In genomic region chr17:29975731-29976130, GRCm38 (mm10) we compare ENCODE assay signal across 9 mouse cellular contexts. TPM values are rescaled to one million over a fixed set of nuclear protein-coding genes. Genes with fewer than 3 reads are reported as not detected.
DNase-seq lines count a peak whose midpoint lies in the region; ATAC-seq and TF ChIP-seq lines count a peak whose summit lies in the region.
"Had no signal": no experiment of that assay in that cellular context is flagged by ENCODE, and none has a peak within 500 bp of the region (broad histone marks: within the 10 kb centered on the region; RNA-seq: fewer than 3 reads in every experiment).

No protein-coding gene starts in this region.

- no peaks in the 10 kb centered on the region for H3K36me3 ChIP-seq in embryonic facial prominence, embryonic 11.5 days (replicated peaks; ENCODE audit: control insufficient read depth, insufficient read depth, low read depth, low read length)
- no peaks in the 10 kb centered on the region for H3K36me3 ChIP-seq in kidney, embryonic 16.5 days (ENCODE audit: insufficient read depth, low read length)
- H3K36me3 ChIP-seq in neural tube, embryonic 12.5 days: no peaks in the 10 kb centered on the region
- no peaks in the 10 kb centered on the region for H3K36me3 ChIP-seq in stomach, postnatal 0 days (ENCODE audit: control insufficient read depth, insufficient read depth, low read length)
- H3K36me3 ChIP-seq: embryonic facial prominence, embryonic 12.5 days had no signal

- no peak overlapping the region for H3K4me2 ChIP-seq in embryonic facial prominence, embryonic 11.5 days (ENCODE audit: low read depth, low read length)
- no peak overlapping the region for H3K4me2 ChIP-seq in kidney, embryonic 16.5 days (replicated peaks; ENCODE audit: low read depth, low read length)
- no peak overlapping the region for H3K4me2 ChIP-seq in neural tube, embryonic 12.5 days (replicated peaks)
- no peak overlapping the region for H3K4me2 ChIP-seq in stomach, postnatal 0 days (replicated peaks; ENCODE audit: low read depth)
- H3K4me2 ChIP-seq: embryonic facial prominence, embryonic 12.5 days had no signal

- H3K9me3 ChIP-seq in embryonic facial prominence, embryonic 11.5 days (replicated peaks; ENCODE audit: control insufficient read depth, low read length): no peaks in the 10 kb centered on the region
- H3K9me3 ChIP-seq in kidney, embryonic 16.5 days (ENCODE audit: low read length): no peaks in the 10 kb centered on the region
- H3K9me3 ChIP-seq in neural tube, embryonic 12.5 days: no peaks in the 10 kb centered on the region
- H3K9me3 ChIP-seq in stomach, postnatal 0 days (ENCODE audit: control insufficient read depth, low read length): no peaks in the 10 kb centered on the region
- H3K9me3 ChIP-seq: embryonic facial prominence, embryonic 12.5 days had no signal

- H3K9ac ChIP-seq in embryonic facial prominence, embryonic 11.5 days (replicated peaks; ENCODE audit: low read length): no peak overlapping the region
- H3K9ac ChIP-seq in kidney, embryonic 16.5 days (replicated peaks; ENCODE audit: low read length): no peak overlapping the region
- no peak overlapping the region for H3K9ac ChIP-seq in neural tube, embryonic 12.5 days
- no peak overlapping the region for H3K9ac ChIP-seq in stomach, postnatal 0 days (ENCODE audit: low read length)
- H3K9ac ChIP-seq: embryonic facial prominence, embryonic 12.5 days had no signal

- H3K27ac ChIP-seq in embryonic facial prominence, embryonic 11.5 days (replicated peaks; ENCODE audit: low read depth, low read length): no peak overlapping the region
- no peak overlapping the region for H3K27ac ChIP-seq in kidney, embryonic 16.5 days (ENCODE audit: low read length)
- H3K27ac ChIP-seq in neural tube, embryonic 12.5 days: no peak overlapping the region
- no peak overlapping the region for H3K27ac ChIP-seq in stomach, postnatal 0 days (replicated peaks)
- H3K27ac ChIP-seq: embryonic facial prominence, embryonic 12.5 days had no signal

- WGBS in embryonic facial prominence, embryonic 11.5 days: 6% methylated on average over 8 of the region's 8 CpGs
- 9% methylated on average over 8 of the region's 8 CpGs for WGBS in kidney, embryonic 16.5 days
- WGBS in neural tube, embryonic 12.5 days: 8% methylated on average over 8 of the region's 8 CpGs
- WGBS in stomach, postnatal 0 days: 3% methylated on average over 8 of the region's 8 CpGs

- DNase-seq in 416B (ENCODE audit: low read depth) (peak; percentile 90), liver (peak; percentile 79)
- peak; percentile 94 for DNase-seq in adrenal gland, postnatal 14 days
- peak; percentile 89 for DNase-seq in embryonic facial prominence, embryonic 11.5 days (ENCODE audit: low spot score)
- DNase-seq in heart, adult 8-10 months (ENCODE audit: low spot score): peak; percentile 79
- DNase-seq in stomach, postnatal 0 days (ENCODE audit: low spot score): peak; percentile 88

- H3K4me3 ChIP-seq in embryonic facial prominence, embryonic 11.5 days (ENCODE audit: low read depth, low read length): no peak overlapping the region
- H3K4me3 ChIP-seq in kidney, embryonic 16.5 days (ENCODE audit: low read length): no peak overlapping the region
- no peak overlapping the region for H3K4me3 ChIP-seq in neural tube, embryonic 12.5 days
- H3K4me3 ChIP-seq in stomach, postnatal 0 days (ENCODE audit: low read depth, low read length): no peak overlapping the region
- H3K4me3 ChIP-seq: embryonic facial prominence, embryonic 12.5 days had no signal

- peak; percentile 61; the same call in 1 of the 2 replicates for ATAC-seq in embryonic facial prominence, embryonic 11.5 days (replicated peaks; ENCODE audit: insufficient number of reproducible peaks, low FRiP score, low TSS enrichment, low read depth)
- ATAC-seq in kidney, embryonic 16.5 days (ENCODE audit: low FRiP score, low TSS enrichment): peak; percentile 59; the same call in 1 of the 2 replicates
- 0 out of 2 replicates have a peak, but pooled peaks have one; percentile 37 for ATAC-seq in neural tube, embryonic 12.5 days (ENCODE audit: low FRiP score, low read depth)
- peak; percentile 85 for ATAC-seq in stomach, postnatal 0 days (ENCODE audit: low FRiP score, low TSS enrichment)

- H3K4me1 ChIP-seq in embryonic facial prominence, embryonic 11.5 days (ENCODE audit: control insufficient read depth, insufficient read depth, low read length): peaks cover 2% of the 10 kb centered on the region; the same call in 1 of the 2 replicates
- H3K4me1 ChIP-seq in kidney, embryonic 16.5 days (ENCODE audit: insufficient read depth, low read length): peaks cover 4% of the 10 kb centered on the region; the same call in 1 of the 2 replicates
- H3K4me1 ChIP-seq in neural tube, embryonic 12.5 days: no peaks in the 10 kb centered on the region
- no peaks in the 10 kb centered on the region for H3K4me1 ChIP-seq in stomach, postnatal 0 days (replicated peaks; ENCODE audit: control insufficient read depth, insufficient read depth)

- no peaks in the 10 kb centered on the region for H3K27me3 ChIP-seq in embryonic facial prominence, embryonic 11.5 days (ENCODE audit: control insufficient read depth, insufficient read depth, low read length)
- H3K27me3 ChIP-seq in kidney, embryonic 16.5 days (ENCODE audit: insufficient read depth, low read length): 0 out of 2 replicates have a peak, but pooled peaks cover 2% of the 10 kb centered on the region
- no peaks in the 10 kb centered on the region for H3K27me3 ChIP-seq in neural tube, embryonic 12.5 days (replicated peaks)
- H3K27me3 ChIP-seq in stomach, postnatal 0 days (ENCODE audit: control insufficient read depth, insufficient read depth, low read length): no peaks in the 10 kb centered on the region
- H3K27me3 ChIP-seq: embryonic facial prominence, embryonic 12.5 days had no signal

- TF ChIP-seq EP300 in stomach, postnatal 0 days (optimal IDR thresholded peaks at IDR 0.05): no peak

- TF ChIP-seq CTCF in stomach, postnatal 0 days (IDR thresholded peaks at IDR 0.05; ENCODE audit: low read depth): peak; percentile 97

RNA-seq across cellular contexts. Expression of gene Mdga1, which starts 5.8 kb away (rescaled TPM):
- total RNA-seq in adrenal gland, postnatal 14 days (2021): 1.3 and 1.8 TPM in 2 replicates
- polyA plus RNA-seq in embryonic facial prominence, embryonic 11.5 days (2014; fragmentation: Nextera tagmentation; extraction: Ambion mirVana): 1.8 and 2.1 TPM in 2 replicates
- 10 to 100 TPM; 15.6 to 17.3 (median 16.4) TPM for total RNA-seq in heart, adult 8-10 months (2022)
- 1.9 and 2.4 TPM in 2 replicates for polyA plus RNA-seq in kidney, embryonic 16.5 days (2015; fragmentation: Nextera tagmentation; extraction: Ambion mirVana)
- 7.0 and 8.4 TPM in 2 replicates for polyA plus RNA-seq in neural tube, embryonic 12.5 days (2016; fragmentation: Nextera tagmentation; extraction: Ambion mirVana)
- 2.1 and 2.7 TPM in 2 replicates for polyA plus RNA-seq in stomach, postnatal 0 days (2015; fragmentation: Nextera tagmentation; extraction: Ambion mirVana)

RNA-seq across cellular contexts. Expression of gene Zfand3, which starts 28.8 kb away (rescaled TPM):
- total RNA-seq in adrenal gland, postnatal 14 days (2021): 126 and 133 TPM in 2 replicates
- 50.6 and 59.5 TPM in 2 replicates for polyA plus RNA-seq in embryonic facial prominence, embryonic 11.5 days (2014; fragmentation: Nextera tagmentation; extraction: Ambion mirVana)
- 100 to 1,000 TPM; 132 to 150 (median 148) TPM for total RNA-seq in heart, adult 8-10 months (2022)
- 62.0 and 64.9 TPM in 2 replicates for polyA plus RNA-seq in kidney, embryonic 16.5 days (2015; fragmentation: Nextera tagmentation; extraction: Ambion mirVana)
- polyA plus RNA-seq in neural tube, embryonic 12.5 days (2016; fragmentation: Nextera tagmentation; extraction: Ambion mirVana): 88.4 and 94.2 TPM in 2 replicates
- polyA plus RNA-seq in stomach, postnatal 0 days (2015; fragmentation: Nextera tagmentation; extraction: Ambion mirVana): 35.5 and 36.0 TPM in 2 replicates
